Mouse (Mus musculus) heart, postnatal 0 days (tissue): ENCODE data around the gene Rnf44.

Experiments
- CTCF ChIP-seq: IDR thresholded peaks from 2 replicates; pipeline ENCODE4 v1.5.1; 2016; ENCODE audit warnings: antibody characterized with exemption, control low read depth, low read depth
- EP300 ChIP-seq: IDR thresholded peaks from 2 replicates; pipeline ENCODE4 v1.6.1; 2016; ENCODE audit warnings: antibody characterized with exemption, low read depth

- TF ChIP-seq CTCF (no peak), EP300 (no peak)
Measured at GRCm38 (mm10) chr13:54737488-54738212, 43.9 kb upstream of the Rnf44 start.
